Mouse (Mus musculus): ENCODE measurements around the gene Sumf1. TPM values are rescaled to one million over a fixed set of nuclear protein-coding genes. Genes with fewer than 3 reads are reported as not detected.

The Sumf1 gene
- polyA plus RNA-seq, 1 experiment = 37.6 TPM

DNA sequence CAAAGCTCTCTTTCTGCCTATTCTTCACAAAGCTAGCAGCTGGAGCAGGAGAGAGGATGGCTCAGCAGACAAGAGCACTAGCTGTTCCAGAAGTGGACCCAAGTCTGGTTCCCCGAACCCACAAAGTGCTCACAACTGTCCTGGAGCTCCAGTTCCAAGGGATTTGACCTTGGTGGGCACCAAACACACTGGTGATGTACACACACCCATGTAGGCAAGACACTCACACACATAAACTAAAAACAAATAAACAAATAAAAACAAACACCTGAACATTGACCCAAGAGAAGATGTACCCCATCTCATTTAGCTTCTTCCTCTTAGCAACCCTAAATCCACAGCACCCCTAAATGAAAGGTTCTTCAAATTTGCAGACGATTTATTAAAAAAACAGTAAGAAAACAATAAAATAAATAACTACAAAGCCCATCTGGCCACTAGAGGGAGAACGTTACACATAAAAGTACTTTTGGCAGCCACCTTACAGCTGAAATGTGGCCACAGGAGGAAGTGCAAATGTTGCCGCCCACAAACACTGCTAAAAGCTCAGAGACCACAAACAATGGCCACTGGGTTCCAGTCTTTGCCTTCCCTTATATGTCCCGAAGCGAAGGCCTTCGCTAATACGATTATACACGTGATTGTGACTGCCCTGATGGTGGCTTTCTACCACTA lies 87.1 kb downstream of the Sumf1 start:
- DNase-seq = peak; percentile 90
- peak overlapping the region; percentile 47 for H3K27ac ChIP-seq (ENCODE audit: insufficient read depth, low read depth, low read length)
- TF ChIP-seq CTCF (conservative IDR thresholded peaks at IDR 0.05; ENCODE audit: insufficient read depth, insufficient read length, low read depth, low read length) (peak; percentile 71), POLR2A (IDR thresholded peaks at IDR 0.05; ENCODE audit: low read depth, low read length) (no peak)
- no peaks in the 10 kb centered on the region for H3K36me3 ChIP-seq (ENCODE audit: control insufficient read depth, insufficient read depth, low read length)
- 7% methylated on average over 9 of the region's 9 CpGs for WGBS
- H3K4me3 ChIP-seq (ENCODE audit: insufficient read depth, low read depth, low read length) = no peak overlapping the region
- H3K27me3 ChIP-seq (replicated peaks; ENCODE audit: control insufficient read depth, insufficient read depth, low read length) = no peaks in the 10 kb centered on the region
- H3K4me1 ChIP-seq (ENCODE audit: control insufficient read depth, insufficient read depth, low read length) = peaks cover 37% of the 10 kb centered on the region

GRCm38 (mm10) chr6:108095445-108095844 lies 89.9 kb downstream of the Sumf1 start:
- H3K36me3 ChIP-seq (ENCODE audit: control insufficient read depth, insufficient read depth, low read length) = no peaks in the 10 kb centered on the region
- H3K4me3 ChIP-seq (ENCODE audit: insufficient read depth, low read depth, low read length) = no peak overlapping the region
- no peaks in the 10 kb centered on the region for H3K27me3 ChIP-seq (replicated peaks; ENCODE audit: control insufficient read depth, insufficient read depth, low read length)
- peak overlapping the region; percentile 24 for H3K27ac ChIP-seq (ENCODE audit: insufficient read depth, low read depth, low read length)
- H3K4me1 ChIP-seq (ENCODE audit: control insufficient read depth, insufficient read depth, low read length) = peaks cover 24% of the 10 kb centered on the region; the same call in 1 of the 2 replicates
- TF ChIP-seq POLR2A (IDR thresholded peaks at IDR 0.05; ENCODE audit: low read depth, low read length) (no peak), CTCF (conservative IDR thresholded peaks at IDR 0.05; ENCODE audit: insufficient read depth, insufficient read length, low read depth, low read length) (no peak)
- peak; percentile 28 for DNase-seq
- WGBS = 49% methylated on average over 5 of the region's 5 CpGs

- no peak for TF ChIP-seq CTCF (conservative IDR thresholded peaks at IDR 0.05; ENCODE audit: insufficient read depth, insufficient read length, low read depth, low read length)
- no peak for TF ChIP-seq POLR2A (IDR thresholded peaks at IDR 0.05; ENCODE audit: low read depth, low read length)
- WGBS = 64% methylated on average over 3 of the region's 3 CpGs
- Histone ChIP-seq H3K4me1 (ENCODE audit: control insufficient read depth, insufficient read depth, low read length) (peaks cover 20% of the 10 kb centered on the region; the same call in 1 of the 2 replicates), H3K27me3 (replicated peaks; ENCODE audit: control insufficient read depth, insufficient read depth, low read length) (no peaks in the 10 kb centered on the region), H3K27ac (ENCODE audit: insufficient read depth, low read depth, low read length) (peak overlapping the region; percentile 79), H3K4me3 (ENCODE audit: insufficient read depth, low read depth, low read length) (no peak overlapping the region), H3K36me3 (ENCODE audit: control insufficient read depth, insufficient read depth, low read length) (no peaks in the 10 kb centered on the region)
- peak; percentile 82 for DNase-seq
Measured at GRCm38 (mm10) chr6:108093449-108093848, 91.9 kb downstream of the Sumf1 start.

GRCm38 (mm10) chr6:108092646-108093045 lies 92.7 kb downstream of the Sumf1 start:
- TF ChIP-seq POLR2A (IDR thresholded peaks at IDR 0.05; ENCODE audit: low read depth, low read length) (no peak), CTCF (conservative IDR thresholded peaks at IDR 0.05; ENCODE audit: insufficient read depth, insufficient read length, low read depth, low read length) (no peak)
- Histone ChIP-seq H3K4me3 (ENCODE audit: insufficient read depth, low read depth, low read length) (no peak overlapping the region), H3K27ac (ENCODE audit: insufficient read depth, low read depth, low read length) (peak overlapping the region; percentile 93), H3K27me3 (replicated peaks; ENCODE audit: control insufficient read depth, insufficient read depth, low read length) (no peaks in the 10 kb centered on the region), H3K4me1 (ENCODE audit: control insufficient read depth, insufficient read depth, low read length) (peaks cover 20% of the 10 kb centered on the region; the same call in 1 of the 2 replicates), H3K36me3 (ENCODE audit: control insufficient read depth, insufficient read depth, low read length) (no peaks in the 10 kb centered on the region)
- DNase-seq = peak; percentile 85
- 57% methylated on average over 3 of the region's 3 CpGs for WGBS

- H3K4me3 ChIP-seq (ENCODE audit: insufficient read depth, low read depth, low read length) = no peak overlapping the region
- H3K27me3 ChIP-seq (replicated peaks; ENCODE audit: control insufficient read depth, insufficient read depth, low read length) = no peaks in the 10 kb centered on the region
- 35% methylated on average over 1 of the region's 1 CpGs for WGBS
- TF ChIP-seq CTCF (conservative IDR thresholded peaks at IDR 0.05; ENCODE audit: insufficient read depth, insufficient read length, low read depth, low read length) (no peak), POLR2A (IDR thresholded peaks at IDR 0.05; ENCODE audit: low read depth, low read length) (no peak)
- peaks cover 20% of the 10 kb centered on the region; the same call in 1 of the 2 replicates for H3K4me1 ChIP-seq (ENCODE audit: control insufficient read depth, insufficient read depth, low read length)
- DNase-seq = peak; percentile 52
- H3K36me3 ChIP-seq (ENCODE audit: control insufficient read depth, insufficient read depth, low read length) = no peaks in the 10 kb centered on the region
- peak overlapping the region; percentile 88 for H3K27ac ChIP-seq (ENCODE audit: insufficient read depth, low read depth, low read length)
Measured at GRCm38 (mm10) chr6:108091296-108091695, 94.1 kb downstream of the Sumf1 start.

- TF ChIP-seq POLR2A (IDR thresholded peaks at IDR 0.05; ENCODE audit: low read depth, low read length) = no peak
- no peak for TF ChIP-seq CTCF (conservative IDR thresholded peaks at IDR 0.05; ENCODE audit: insufficient read depth, insufficient read length, low read depth, low read length)
- Histone ChIP-seq H3K36me3 (ENCODE audit: control insufficient read depth, insufficient read depth, low read length) (no peaks in the 10 kb centered on the region; the same call in none of the 2 replicates), H3K4me3 (ENCODE audit: insufficient read depth, low read depth, low read length) (no peak overlapping the region), H3K4me1 (ENCODE audit: control insufficient read depth, insufficient read depth, low read length) (peaks cover 7% of the 10 kb centered on the region; the same call in 1 of the 2 replicates), H3K27me3 (replicated peaks; ENCODE audit: control insufficient read depth, insufficient read depth, low read length) (no peaks in the 10 kb centered on the region), H3K27ac (ENCODE audit: insufficient read depth, low read depth, low read length) (peak overlapping the region; percentile 64)
- 76% methylated on average over 7 of the region's 7 CpGs for WGBS
- peak; percentile 67 for DNase-seq
Measured at GRCm38 (mm10) chr6:108075857-108076256, 109.5 kb downstream of the Sumf1 start.

- no peak overlapping the region for H3K4me3 ChIP-seq (ENCODE audit: insufficient read depth, low read depth, low read length)
- peaks cover 7% of the 10 kb centered on the region; the same call in 1 of the 2 replicates for H3K4me1 ChIP-seq (ENCODE audit: control insufficient read depth, insufficient read depth, low read length)
- H3K36me3 ChIP-seq (ENCODE audit: control insufficient read depth, insufficient read depth, low read length) = no peaks in the 10 kb centered on the region; the same call in none of the 2 replicates
- DNase-seq = peak; percentile 65
- no peak overlapping the region for H3K27ac ChIP-seq (ENCODE audit: insufficient read depth, low read depth, low read length)
- TF ChIP-seq CTCF (conservative IDR thresholded peaks at IDR 0.05; ENCODE audit: insufficient read depth, insufficient read length, low read depth, low read length) = no peak
- no peak for TF ChIP-seq POLR2A (IDR thresholded peaks at IDR 0.05; ENCODE audit: low read depth, low read length)
- H3K27me3 ChIP-seq (replicated peaks; ENCODE audit: control insufficient read depth, insufficient read depth, low read length) = no peaks in the 10 kb centered on the region
- WGBS = 76% methylated on average over 10 of the region's 10 CpGs
Measured at GRCm38 (mm10) chr6:108074624-108075023, 110.8 kb downstream of the Sumf1 start.
